Mouse (Mus musculus) adrenal gland, postnatal 10 days (tissue): ENCODE results near the gene Rbfox1. TPM values are rescaled to one million over a fixed set of nuclear protein-coding genes. Genes with fewer than 3 reads are reported as not detected.
A peak's percentile ranks its signal among the peaks of the same experiment; 100 is the strongest.

Experiments used
- DNase-seq: peaks from one replicate; pipeline ENCODE4 v3.0.0; 2021; ENCODE audit warnings: mixed read lengths
- long read RNA-seq, 2 experiments: library from polyadenylated mRNA; stranded (forward); transcript quantifications; one replicate each; pipeline ENCODE4 v2.0.0; 2021
- total RNA-seq, 2 experiments: library from RNA; stranded (reverse); gene quantifications; 2 replicates each; pipeline ENCODE4 v1.2.3; 2021

Gene Rbfox1
- 10 to 100 TPM in 1 of 2 experiments, 1 to 10 TPM in 1; 5.0 to 12.9 TPM for total RNA-seq
- long read RNA-seq, experiment 1, partial matches to known transcripts, result 0 of 3 reads
- long read RNA-seq, experiment 1, other reads (novel, unspliced or antisense), result 3 of 3 reads
- long read RNA-seq, experiment 2, result 0 reads

- peak; percentile 28 for DNase-seq
Measured at GRCm38 (mm10) chr16:5884746-5885689, at the start of gene Rbfox1. Rbfox1 (plus strand) TSS chr16:5885355.

GRCm38 (mm10) chr16:5836744-5837143, 48.4 kb upstream of the Rbfox1 start:
- no peak for DNase-seq

- DNase-seq, result no peak
Measured at GRCm38 (mm10) chr16:5841167-5841566, 44.0 kb upstream of the Rbfox1 start.

- DNase-seq, result no peak
Measured at GRCm38 (mm10) chr16:5845645-5846044, 39.5 kb upstream of the Rbfox1 start.

- DNase-seq, result no peak
Measured at GRCm38 (mm10) chr16:5853055-5853454, 32.1 kb upstream of the Rbfox1 start.

- DNase-seq, result no peak
Measured at GRCm38 (mm10) chr16:5864350-5864749, 20.8 kb upstream of the Rbfox1 start.

- no peak for DNase-seq
Measured at GRCm38 (mm10) chr16:5866966-5867365, 18.2 kb upstream of the Rbfox1 start.

- DNase-seq, result no peak
Measured at GRCm38 (mm10) chr16:5870391-5870790, 14.8 kb upstream of the Rbfox1 start.

- peak; percentile 89 for DNase-seq
Measured at GRCm38 (mm10) chr16:5881820-5882219, 3.3 kb upstream of the Rbfox1 start.

GRCm38 (mm10) chr16:5885690-5886050, 515 bp downstream of the Rbfox1 start:
- DNase-seq, result no peak

GRCm38 (mm10) chr16:5895564-5895963, 10.4 kb downstream of the Rbfox1 start:
- no peak for DNase-seq

GRCm38 (mm10) chr16:5898330-5898729, 13.2 kb downstream of the Rbfox1 start:
- DNase-seq, result peak; percentile 35

GRCm38 (mm10) chr16:5910742-5911141, 25.6 kb downstream of the Rbfox1 start:
- no peak for DNase-seq

GRCm38 (mm10) chr16:5911880-5912327, 26.7 kb downstream of the Rbfox1 start:
- peak; percentile 60 for DNase-seq

GRCm38 (mm10) chr16:5917937-5918336, 32.8 kb downstream of the Rbfox1 start:
- DNase-seq, result no peak

- DNase-seq, result no peak
Measured at GRCm38 (mm10) chr16:5926986-5927385, 41.8 kb downstream of the Rbfox1 start.

GRCm38 (mm10) chr16:5931680-5932079, 46.5 kb downstream of the Rbfox1 start:
- peak; percentile 90 for DNase-seq

- DNase-seq, result peak; percentile 13
Measured at GRCm38 (mm10) chr16:5940016-5940415, 54.9 kb downstream of the Rbfox1 start.

GRCm38 (mm10) chr16:5945682-5946081, 60.5 kb downstream of the Rbfox1 start:
- DNase-seq, result no peak

GRCm38 (mm10) chr16:5953106-5953505, 68.0 kb downstream of the Rbfox1 start:
- DNase-seq, result no peak

- DNase-seq, result no peak
Measured at GRCm38 (mm10) chr16:5957418-5957817, 72.3 kb downstream of the Rbfox1 start.

- DNase-seq, result no peak
Measured at GRCm38 (mm10) chr16:5961786-5962185, 76.6 kb downstream of the Rbfox1 start.

GRCm38 (mm10) chr16:5974172-5974571, 89.0 kb downstream of the Rbfox1 start:
- DNase-seq, result no peak
